Mouse (Mus musculus) spleen, adult 12 weeks (tissue): ENCODE results near the gene Sesn2.
"Not testable (repeated sequence)": the region's sequence is repeated elsewhere in the genome, so short reads cannot be mapped to it uniquely, and the experiment has no call there.

Source experiments
- DNase-seq: peaks from one replicate; pipeline ENCODE4 v3.0.0; 2022; ENCODE audit warnings: low spot score

Gene Sesn2

DNA sequence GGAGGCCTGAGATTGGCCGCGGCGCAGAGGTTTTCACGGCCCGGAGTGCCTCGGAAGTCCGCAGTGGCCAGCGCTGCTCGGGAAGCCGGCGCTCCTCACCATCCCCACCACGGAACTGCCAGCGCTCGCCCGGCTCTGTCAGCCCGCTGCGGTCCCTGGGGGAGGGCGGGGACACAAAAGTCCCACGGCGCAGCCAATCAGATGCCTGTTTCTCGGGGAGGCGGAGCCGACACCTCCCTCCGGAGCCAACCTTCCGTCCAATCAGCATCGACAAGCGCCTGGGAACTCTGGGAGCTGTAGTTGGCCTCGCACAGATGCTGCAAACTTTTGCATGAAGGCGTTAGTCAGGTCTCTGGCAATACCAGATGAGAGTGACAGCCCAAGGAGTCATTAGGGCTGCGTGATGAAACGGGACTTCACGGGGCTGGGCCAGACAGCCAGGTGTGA lies at the start of gene Sesn2:
TSS of gene Sesn2 (minus strand) at position 150 of the 447 bp plus-strand sequence.
- DNase-seq: peak; percentile 96

DNA sequence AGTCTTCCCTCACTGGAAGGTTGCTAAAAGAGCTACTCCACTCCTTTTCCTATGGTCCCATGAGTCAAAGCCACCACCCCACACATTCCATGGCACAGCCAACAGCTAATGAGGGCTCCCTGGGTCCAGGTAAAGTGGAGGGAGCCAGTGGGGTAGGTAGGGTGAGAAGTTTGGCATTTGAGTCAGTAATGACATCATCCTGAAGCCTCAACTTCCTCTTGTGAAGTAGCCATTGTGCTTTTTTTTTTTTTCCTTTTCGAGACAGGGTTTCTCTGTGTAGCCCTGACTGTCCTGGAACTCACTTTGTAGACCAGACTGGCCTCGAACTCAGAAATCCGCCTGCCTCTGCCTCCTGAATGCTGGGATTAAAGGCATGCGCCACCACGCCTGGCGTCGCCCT lies 45.2 kb upstream of the Sesn2 start:
- DNase-seq: not testable (repeated sequence)

DNA sequence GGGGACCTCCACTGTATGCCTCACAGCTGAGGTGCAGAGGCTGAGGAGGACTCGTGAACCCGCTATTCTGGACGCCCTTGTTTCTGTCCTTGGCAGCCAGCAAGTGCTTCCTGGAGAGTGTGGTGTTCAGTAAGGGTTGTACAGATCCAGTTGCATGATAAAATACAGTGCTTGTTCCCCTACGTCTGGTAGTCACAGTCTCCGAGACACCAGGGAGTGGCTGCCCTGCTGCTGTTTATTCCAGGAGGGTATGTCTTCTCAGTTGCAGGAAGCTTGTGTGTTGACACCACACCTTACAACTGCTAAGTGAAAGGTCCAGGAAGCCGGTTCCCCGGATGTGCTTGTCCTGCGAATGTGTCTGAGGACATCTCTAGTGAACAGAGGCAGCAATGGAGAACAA lies 44.4 kb upstream of the Sesn2 start:
- DNase-seq: no peak

DNA sequence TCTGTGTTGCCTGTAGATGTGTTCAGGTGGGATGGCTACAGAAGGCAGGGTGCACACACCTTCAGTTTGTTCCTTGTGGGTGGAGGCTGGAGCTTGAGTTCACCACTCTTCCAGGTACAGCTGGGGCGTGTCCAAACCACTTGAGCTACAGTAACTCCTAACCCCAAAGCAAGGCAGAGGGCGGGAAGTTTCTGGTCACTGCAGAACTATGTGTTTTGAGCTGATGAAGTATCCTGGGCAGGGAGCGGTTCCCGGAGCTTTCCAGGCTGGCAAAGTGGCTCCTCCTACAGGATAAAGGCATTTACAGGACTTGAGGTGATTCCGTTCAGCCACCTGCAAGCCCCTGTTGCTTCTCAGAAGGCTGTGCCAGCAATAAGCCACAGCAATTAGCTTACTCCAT lies 43.9 kb upstream of the Sesn2 start:
- DNase-seq: no peak

DNA sequence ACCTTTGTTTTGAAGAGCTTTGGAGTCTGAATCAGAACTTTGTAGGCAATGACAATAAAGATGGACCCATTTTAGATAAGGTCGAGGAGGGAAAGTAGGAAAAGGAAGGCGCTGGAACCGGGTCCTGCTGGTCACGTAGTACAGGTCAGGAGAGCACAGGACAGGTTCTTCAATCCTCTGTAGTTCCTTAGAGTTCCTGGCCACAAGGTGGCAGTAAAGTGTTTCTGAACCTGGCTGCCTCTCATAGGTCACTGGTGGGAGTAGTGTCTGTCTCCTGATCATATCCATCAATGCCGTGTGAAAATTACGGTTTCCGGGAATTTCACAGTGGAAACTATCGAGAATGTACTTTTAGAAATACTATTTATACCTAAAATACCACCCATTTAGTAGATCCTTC lies 35.5 kb upstream of the Sesn2 start:
- DNase-seq: peak; percentile 56

DNA sequence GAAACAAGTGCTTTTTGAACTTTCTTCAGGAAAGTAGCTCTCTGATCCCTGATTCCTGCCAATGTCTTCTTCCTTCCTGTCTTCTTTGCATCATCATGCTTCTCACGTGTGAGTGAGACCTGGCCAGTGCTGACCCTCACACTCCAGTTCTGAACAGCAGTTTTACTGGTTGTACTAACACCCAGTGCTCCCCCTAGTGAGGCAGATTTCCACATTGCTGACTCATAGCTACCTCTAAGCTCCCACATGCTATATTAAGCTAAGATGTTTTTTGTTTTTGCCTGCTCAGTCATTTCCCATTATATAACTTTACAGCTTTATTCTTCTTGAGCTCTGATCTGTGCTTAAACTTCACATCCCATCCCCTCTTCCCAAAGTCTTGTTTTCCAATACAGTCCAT lies 32.4 kb upstream of the Sesn2 start:
- DNase-seq: no peak

DNA sequence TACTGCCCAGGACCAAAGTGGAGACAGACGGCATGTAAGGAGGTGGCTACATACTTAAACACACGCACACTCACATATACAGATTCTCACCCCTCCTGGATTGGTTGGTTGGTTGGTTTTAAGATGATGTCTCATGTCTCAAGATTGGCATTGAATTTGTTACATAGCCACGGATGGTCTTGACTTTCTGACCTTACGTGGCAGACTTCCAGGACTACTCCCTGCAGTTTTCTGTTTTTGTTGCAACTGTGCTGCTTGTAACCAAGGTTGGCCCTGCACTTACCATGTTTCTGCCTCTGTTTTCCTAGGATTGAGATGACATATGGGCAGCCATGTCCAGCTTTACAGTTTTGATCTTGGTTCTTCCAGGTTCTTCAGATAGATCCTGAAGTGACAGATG lies 31.1 kb upstream of the Sesn2 start:
- DNase-seq: no peak

DNA sequence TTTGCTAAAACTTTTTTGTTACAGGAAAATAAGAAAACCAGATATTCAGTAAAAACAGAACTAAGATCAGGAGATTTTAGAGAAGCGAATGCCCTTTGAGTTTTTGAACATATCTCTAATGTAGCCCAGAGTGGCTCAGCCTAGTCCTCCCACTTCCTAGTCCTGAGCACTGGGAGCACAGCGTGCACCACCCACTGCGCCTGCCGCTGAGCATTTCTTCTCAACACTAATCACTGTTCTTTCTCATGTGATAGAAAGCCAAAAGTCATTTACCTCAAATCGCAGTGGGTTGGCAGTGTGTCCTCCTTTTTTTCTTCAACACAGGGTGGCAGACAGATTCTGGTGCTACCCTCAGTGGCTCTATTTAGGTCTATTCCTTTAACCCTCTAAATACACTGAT lies 29.2 kb upstream of the Sesn2 start:
- DNase-seq: no peak

DNA sequence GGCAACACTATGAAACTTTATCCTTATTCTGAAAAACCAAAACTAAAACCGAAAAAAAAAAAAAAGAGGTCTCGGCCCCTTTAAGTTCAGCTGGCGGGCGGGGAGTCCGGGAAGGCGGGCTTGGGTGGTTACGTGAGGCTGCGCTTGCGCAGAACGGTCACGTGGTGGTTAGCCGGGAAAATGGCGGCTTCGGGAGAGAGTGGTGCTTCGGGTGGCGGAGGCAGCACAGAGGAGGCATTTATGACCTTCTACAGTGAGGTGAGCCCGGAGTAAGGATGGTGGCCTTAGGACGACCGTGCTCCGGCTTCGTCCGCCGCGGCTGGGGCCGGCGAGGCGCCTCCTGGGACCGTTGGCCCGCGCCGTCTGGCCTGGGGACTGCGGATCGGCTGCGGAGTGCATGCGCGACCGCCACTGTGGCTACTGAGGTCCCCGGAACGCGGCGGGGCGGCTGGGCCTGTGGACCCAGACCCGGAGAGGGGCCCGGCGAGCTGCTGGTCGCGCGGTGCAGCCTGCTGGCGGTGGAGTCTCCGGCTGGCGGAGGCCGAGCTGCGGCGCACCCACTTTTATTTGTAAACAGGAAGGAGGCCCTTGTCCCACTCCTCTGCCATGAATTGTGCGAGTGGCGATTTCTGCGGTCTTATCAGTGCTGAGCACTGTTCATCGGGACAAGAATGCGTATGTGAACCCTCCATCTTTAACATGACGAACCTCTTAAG lies 25.3 kb upstream of the Sesn2 start, which contains the start of gene Dnajc8:
TSS of gene Dnajc8 (plus strand) at position 145 of the 716 bp plus-strand sequence.
- DNase-seq: peak; percentile 93

DNA sequence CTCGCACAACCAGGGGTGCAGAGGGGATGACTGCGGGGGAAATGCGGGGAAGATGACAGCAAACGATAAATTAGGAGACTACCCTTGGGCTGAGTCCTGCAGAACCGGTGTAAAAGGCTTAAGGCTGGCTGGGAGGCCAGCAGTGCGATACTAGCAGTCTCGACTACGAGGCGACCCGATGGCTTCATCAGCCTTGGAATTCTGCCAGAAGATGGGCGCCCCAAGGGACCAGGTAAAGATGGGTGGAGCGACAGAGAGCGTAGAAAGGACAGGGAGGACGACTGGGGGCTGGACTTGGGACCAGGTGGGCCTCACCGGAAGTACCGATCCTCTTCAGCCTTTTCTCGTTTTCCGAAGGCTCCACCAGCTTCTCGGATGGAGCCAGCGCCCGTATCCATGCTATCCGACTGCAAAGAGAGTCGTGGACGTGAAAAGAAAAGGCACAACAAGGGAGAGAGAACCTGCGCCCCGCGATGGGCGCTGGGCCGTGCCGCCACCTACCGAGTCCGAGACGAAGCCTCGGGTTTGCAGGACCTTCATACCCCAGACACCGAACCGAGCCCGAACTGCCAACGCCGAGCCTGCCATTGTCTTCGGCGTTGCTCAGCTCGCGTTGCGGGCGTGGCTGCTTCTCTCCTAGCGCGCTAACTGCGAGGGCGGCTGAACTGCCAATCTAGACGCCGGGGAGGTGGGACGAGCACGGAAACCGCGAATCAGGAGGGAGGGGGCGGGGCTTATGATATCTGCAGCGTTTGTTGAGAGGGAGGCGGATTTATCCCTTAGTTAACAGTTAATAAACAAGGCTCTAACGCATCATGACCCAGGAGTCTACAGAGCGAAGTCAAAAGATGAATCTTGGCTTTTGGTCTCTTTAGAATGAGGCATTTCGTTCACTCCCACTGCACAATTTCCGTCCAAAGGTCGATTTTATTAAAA lies 22.9 kb upstream of the Sesn2 start, which contains the start of gene Atpif1:
TSS of gene Atpif1 (minus strand) at position 679 of the 936 bp plus-strand sequence.
- peak; percentile 77 for DNase-seq

DNA sequence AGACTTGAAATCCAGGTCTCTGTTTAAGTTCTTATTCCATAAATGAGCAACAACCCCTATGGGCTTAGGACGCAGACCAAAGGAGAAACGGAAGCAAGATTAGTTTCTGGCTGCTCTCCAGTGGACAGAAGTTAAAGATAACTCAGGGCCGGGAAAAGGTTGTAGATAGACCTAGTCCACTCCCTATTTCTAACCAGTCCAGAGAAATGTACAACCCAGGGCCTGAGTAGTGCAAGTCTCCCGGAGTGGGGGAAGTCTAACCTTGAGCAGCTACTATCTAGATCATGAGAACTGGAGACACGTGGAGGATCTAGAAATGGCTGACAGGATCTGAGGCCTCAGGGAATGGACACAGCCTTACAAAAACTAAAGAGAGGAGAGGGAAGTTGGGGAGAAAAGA lies 22.2 kb upstream of the Sesn2 start:
- DNase-seq: no peak

DNA sequence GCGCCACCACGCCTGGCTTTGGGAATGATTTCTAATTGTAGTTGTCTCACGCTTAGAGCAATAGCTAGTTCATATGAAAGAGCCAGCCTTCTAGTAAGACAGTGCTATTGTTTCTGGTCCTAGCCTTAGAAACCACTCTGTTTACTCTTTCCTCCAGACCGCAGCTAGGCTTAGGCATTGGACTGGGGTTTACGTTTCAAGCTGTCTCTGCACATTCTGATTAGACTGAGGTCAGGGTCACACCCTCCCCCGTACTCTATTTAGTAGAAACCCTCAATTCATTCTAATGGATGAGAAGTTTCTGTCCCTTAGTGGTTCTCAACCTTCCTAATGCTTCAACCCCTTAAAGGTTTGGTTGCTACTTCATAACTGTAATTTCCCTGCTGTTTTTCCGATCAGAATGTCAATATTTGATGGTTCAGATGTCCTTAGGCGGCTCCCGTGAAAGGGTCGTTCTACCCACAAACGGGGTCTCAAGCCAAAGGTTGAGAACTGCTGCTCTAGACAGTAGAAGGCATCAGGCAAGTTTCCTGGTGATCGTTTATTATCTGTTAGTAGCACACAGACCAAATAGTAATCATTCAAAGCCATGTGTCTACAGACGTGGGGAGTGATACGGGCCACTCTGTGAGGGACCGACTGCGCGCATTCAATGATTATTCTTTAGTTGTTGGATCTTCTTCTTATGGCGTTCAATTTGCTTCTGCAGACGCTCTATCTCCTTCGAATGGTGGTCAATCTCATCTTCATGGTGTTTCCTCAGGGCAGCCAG lies 19.9 kb upstream of the Sesn2 start:
- DNase-seq: peak; percentile 47

DNA sequence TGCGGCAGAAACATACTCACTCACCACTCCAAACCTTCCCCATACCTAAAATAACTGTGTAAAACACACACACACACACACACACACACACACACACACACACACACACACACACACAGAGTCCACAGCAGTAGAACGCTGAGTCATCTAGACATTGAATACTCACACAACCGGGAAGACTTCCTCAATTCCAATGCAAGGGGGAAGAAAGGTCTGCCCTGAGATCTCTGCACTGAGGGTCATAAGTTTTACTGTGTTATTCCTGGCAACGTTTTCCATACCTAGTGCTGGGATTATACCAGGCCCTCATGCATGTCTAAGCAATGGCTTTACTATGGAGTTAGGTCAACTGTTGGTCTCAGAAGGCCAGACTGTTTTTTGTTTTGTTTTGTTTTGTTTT lies 19.0 kb upstream of the Sesn2 start:
- no peak for DNase-seq

DNA sequence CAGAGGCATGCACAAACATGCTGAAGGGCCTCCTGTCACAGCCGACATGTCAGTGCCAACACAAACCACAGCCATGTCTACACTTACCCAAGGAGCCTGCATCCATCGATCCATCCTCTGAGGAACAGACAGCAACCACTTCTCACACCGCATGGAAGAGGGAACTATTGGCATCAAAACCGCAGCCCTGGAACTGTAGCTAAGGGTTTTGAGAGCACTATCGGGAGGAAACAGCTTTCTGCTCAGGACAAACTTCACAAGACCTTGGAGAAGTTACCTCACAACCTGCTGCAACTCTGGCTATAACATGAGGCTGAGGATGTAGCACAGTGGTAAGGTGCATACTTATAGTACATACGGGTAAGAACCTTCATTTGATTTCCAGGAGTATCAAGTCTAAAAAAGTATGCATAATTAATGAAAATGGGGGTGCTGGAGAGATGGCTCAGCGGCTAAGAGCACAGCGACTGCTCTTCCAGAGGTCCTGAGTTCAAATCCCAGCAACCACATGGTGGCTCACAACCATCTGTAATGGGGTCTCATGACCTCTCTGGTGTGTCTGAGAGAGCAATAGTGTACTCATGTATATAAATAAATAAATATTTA lies 17.7 kb upstream of the Sesn2 start:
- DNase-seq: no peak

DNA sequence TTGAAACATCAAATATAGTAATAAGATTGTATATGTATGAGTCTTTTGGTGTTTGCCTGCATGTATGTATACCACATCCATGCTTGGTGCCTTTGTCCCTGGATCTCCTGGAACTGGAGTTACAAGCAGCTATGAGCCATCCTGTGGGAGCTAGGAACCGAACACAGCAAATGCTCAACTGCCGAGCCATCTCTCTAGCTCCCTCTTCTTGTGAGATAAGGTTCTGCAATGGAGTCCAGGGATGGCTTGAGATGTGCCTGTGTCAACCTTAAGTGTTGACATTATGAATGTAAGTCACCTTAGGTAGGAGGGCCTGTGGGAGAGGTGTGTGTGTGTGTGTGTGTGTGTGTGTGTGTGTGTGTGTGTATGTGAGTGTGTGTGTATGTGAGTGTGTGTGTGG lies 16.4 kb upstream of the Sesn2 start:
- DNase-seq: no peak

DNA sequence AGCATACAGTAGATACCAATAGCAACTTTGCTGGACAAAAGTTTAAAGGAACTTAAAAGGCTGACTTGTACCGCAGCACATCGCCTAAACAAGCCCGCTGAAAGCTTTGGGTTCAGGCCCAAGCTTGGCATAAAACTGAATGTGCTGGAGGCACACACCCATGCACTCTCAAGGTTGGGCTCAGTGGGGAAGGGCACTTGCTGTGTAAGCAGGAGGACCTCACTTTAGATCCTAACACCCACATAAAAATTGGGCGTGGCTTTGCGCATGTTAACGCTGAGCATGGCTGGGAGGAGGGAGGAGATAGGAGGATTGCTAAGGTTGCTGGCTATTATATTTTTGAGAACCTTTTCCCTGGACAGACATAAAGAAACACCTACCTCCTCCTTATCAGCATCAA lies 14.5 kb upstream of the Sesn2 start:
- DNase-seq: no peak

DNA sequence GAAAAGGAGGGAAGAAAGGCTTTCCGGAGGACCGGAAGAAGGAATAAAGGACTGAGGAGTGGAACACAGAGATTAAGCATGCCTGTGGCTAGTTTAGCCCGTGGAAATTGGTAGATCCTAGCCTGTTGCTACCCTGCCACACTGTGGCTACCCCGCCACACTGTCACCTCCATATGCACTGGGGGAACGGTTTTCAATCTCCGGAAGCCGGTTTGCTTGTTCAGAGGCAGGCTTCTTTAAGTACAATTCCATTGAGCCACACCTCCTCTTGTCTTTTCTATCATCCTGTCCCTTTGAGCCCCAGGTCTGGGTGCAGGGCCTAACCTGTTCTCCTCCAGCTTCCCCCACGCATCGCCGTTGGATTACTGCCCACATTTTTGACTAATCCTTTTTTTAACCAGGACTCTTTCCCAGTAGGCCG lies 14.0 kb upstream of the Sesn2 start:
- DNase-seq: no peak

DNA sequence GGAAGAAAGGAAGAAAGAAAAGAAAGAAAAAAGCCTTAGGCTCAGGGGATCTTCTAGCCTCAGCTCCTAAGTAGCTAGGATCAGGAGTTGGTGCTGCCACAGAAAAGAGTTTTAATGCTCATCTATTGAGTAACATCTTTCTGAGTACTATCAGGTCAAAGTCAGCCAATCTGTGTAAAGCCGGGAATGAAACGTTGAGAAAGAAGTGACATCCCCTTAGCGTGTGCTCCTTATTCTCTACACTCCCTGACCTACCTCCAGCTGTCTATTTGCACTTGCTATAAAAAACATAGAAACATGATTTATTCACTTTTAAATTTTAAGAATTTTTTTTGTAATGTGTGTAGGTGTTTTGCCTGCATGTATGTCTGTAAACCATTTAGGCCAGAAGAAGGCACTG lies 8.9 kb upstream of the Sesn2 start:
- DNase-seq: no peak

DNA sequence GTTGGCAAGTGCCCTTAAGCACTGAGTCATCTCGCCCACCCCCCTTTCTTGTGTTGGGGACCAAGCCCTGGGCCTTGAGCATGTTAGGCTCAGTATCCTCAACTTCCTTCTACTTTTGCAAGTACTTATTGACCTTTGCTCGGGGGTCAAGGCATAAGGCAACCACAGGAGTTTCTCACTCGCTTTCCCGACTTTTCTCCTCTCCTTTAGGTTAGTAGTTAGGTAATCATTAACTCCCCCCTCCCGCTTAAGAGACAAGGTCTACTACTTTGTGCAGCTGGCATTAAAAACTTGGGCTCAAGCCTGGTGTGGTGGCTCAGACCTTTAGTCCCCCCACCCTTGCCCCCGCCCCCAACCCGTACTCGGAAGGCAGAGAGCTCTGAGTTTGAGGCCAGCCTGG lies 7.8 kb upstream of the Sesn2 start:
- no peak for DNase-seq

DNA sequence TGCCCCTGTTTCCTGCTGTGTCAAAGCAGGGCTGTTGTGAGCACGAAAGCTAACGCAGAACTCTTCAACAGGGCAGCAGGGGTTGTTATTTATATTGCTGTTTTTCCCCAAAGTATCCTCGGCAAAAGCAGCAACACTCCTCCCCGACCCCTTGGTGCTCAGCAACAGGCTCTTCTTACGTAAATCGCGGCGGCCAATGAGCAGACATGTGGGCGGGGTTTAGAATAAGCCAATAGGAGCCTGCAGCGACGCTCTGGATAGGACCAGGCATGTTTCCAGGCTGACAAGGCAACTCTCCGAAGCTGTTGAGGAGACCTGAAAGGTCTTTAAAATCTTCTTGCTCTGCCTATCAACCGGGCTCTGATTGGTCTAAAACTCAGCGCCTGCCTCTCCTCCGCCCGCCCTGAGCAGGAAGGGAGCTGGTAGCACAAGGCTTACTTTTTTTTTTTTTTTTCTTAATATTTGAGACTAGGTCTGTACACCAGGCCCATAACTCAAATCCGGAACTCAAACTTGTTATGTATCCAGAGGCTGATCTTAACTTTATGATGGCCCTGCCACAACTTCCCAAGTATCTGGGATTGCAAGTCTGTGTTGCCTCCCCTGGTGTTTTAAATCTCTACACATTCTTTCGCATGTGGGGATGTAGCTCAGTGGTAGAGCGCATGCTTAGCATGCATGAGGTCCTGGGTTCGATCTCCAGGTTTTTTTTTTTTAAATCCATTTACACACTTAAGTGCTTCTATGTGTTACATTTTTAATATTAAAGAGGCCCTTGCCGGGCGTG lies 5.3 kb upstream of the Sesn2 start:
- peak; percentile 81 for DNase-seq

DNA sequence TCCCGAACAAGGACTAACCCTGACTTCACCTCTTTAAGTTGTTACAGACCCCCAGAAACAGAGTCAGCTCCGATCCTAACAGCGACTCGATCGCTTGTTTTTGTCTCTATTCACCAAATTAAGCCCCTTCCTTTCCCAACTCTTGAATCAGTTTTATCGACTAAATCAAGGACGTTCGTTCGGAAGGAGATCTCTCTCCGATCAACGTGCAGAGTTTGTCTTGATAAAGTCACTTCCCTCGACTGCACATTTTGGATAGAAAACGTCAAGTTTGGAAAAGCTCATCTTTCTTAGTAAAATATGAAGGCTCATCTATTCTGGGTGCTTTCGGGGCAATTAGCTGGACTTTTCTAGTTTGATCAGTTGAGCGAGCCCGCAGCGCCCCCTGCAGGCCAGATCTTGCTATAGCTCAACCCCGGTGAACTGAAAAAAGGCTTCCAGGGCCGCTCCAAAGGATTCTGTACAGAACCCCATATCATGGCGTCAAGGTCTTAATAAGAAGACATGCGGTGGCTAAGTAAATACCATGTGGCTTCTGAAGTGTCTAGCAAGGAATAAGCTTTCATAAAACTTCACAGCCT lies 4.3 kb upstream of the Sesn2 start:
- DNase-seq: peak; percentile 84
